Mouse (Mus musculus): ENCODE data around the gene Ggt6.

DNA sequence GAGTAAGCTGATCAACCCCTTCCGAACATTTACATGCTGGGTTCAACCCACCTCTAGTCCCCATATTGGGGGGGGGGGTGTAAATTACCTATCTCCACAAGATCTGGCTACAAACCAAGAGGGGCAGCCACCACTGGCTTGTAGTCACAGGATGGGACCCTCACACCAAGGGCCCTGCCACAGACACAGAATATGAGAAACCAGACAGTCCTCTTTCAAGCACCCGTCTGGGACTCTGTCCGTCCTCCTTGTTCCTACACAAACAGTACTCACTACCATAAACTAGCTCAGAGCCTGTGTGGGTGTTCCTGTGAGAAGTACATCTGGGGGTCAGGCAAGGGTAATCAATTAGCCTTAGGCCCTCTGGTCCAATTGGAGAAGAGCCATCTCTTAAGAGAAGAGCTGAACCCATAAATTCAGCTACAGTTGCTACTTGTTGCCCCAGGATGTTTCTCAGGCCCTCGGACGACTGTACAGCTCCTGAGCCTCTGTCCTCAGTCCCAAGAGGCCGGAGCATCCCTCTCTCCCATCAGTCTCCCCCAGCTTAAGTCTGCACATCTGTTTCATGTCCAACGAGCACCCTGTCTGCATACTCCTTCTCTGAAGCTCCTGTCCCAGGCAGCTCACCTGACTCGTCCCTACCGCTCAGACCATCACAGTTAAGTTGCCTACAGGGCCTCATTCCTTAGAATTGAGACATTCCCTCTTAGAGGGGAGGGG, 26.7 kb upstream of the Ggt6 start:
- TF ChIP-seq EP300 (IDR thresholded peaks at IDR 0.05; ENCODE audit: low read depth) (no peak), CTCF (IDR thresholded peaks at IDR 0.05; ENCODE audit: low read depth) (no peak)

Measured in liver, postnatal 0 days (tissue).